Mouse (Mus musculus): Measurements from ENCODE around the gene Coro6.

GRCm38 (mm10) chr11:77416212-77417000 lies 45.8 kb upstream of the Coro6 start:
- TF ChIP-seq CTCF (IDR thresholded peaks at IDR 0.05; ENCODE audit: extremely low read depth, insufficient read length, insufficient replicate concordance, low read depth, low read length) (no peak), POLR2A (IDR thresholded peaks at IDR 0.05; ENCODE audit: low read depth, low read length) (no peak)

Measured in small intestine, adult 2 months (tissue).